Mouse (Mus musculus) spleen, postnatal 14 days (tissue): ENCODE data around the gene Ssr1.

Source experiments
- DNase-seq, 2 experiments: peaks; one replicate each; pipeline ENCODE4 v3.0.0; 2021 to 2022; ENCODE audit warnings: low spot score in 2 of 2

The Ssr1 gene

DNA sequence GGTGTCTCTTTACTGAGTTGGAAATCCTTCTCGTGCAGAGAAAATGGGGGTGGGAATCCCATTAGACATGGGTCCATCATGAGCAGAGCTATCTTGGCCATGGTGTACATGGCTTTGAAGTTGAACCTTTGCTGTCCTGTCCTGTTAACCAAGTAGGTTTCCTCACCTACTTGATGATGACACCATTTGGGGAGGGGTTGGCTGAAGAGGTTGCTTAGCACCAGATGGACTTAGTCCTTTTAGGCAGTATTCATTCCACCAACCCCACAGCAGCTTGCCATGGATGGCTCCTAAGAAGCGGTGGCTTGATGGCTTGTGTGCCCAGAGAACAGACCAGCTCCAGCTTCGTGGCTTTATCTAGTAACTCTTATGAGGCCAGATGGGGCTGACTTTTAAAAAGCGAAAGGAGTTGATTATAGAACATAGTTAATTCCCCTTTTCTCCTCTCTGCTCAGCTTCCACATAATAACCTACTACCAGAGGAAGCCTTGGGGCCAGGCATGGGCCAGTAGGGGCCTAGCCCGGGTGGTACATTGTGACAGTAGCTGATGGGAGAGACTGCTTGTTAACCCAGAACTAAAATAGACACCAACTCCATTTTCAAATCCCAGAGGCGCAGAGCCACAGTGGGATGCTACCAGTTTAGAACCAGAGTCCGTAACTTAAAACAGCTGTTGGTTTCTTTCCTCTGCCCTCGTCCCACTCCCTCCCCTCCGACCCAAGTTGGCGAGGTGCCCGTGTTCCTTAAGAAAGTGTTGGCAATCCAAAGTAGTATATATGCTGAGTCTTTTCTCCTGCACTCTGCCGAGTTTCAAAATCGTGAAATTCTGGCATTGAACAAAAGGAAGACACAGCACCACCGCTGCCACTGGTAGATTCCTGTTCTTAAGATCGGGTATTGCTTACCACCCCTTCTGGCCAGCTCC, 75.4 kb downstream of the Ssr1 start:
- DNase-seq = no peak
